Mouse (Mus musculus): ENCODE measurements at regions not wholly inside any gene's neighbourhood (a gene's known extent, or its start where the extent isn't known, plus 50 kb on each side); places are given as distances from the start of the nearest gene placed in this dataset.

DNA sequence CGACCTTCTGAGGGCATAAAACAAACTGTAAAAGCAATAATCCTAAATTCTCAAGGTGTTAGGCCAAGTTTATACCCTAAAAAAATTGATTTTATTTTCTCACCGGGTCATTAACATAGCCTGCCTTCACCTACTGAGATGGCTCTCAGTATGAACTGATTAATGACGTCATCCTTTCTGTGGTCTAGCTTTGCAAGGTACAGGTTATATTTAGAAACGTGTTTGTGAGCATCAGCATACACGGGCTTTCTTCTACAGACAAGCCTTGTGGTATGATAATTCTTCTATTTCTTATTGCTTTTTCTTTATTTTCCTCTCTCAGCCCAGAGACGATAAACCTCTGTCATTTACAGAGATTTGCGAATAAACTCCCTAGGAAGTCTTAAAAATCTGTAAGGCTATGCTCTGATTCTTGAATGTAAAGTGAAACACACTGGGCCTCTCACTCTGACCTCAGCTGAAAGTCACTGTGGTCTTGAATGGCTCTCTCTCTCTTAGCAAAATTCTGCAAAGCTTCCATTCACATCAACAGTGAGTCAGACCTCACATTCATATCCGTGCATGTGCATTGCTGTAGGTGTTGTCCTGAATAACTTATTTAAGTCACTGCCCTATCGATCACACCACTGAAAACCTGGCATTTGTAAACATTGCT lies 534.3 kb downstream of the Epha4 start:
- DNase-seq (ENCODE audit: extremely low spot score, low read depth, low spot score), result no peak

DNA sequence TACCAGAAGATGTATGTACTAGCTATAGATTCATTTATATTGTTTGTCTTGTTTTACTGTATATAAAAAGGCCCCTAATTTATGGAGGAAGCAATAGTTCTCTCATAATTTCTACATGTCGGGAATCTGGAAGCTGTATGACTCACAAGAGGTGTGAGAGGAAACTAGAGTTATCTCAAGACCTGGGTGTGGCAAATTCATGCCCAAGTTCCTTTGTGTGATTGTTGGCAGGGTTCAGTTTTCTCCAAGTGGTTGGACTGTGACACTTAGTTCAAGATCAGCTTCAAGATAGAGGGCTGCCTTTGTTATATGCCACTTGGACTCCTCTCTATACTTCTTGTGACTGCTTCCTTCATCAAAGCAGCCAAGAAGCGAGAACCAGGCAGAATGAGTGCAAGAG lies 521.1 kb downstream of the Epha4 start:
- DNase-seq (ENCODE audit: extremely low spot score, low read depth, low spot score), result no peak

DNA sequence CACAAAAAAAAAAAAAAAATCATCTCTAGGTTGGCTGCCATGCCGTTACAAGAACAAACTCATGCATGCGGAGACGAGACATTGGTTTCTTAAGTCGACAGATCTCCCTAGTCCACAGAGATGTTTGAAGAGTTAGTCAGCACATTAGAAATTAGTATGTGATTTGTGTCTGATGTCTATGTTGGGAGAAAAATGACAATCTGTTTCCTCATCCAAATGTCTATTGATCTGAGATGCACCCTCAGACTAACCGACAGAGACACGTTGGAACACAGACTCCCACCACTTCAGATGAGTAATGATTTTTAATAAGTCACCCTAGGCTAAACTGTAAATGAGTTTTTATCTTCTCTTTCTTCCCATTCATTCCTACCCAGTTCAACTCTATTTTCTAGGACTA lies 506.9 kb downstream of the Epha4 start:
- DNase-seq (ENCODE audit: extremely low spot score, low read depth, low spot score), result no peak

DNA sequence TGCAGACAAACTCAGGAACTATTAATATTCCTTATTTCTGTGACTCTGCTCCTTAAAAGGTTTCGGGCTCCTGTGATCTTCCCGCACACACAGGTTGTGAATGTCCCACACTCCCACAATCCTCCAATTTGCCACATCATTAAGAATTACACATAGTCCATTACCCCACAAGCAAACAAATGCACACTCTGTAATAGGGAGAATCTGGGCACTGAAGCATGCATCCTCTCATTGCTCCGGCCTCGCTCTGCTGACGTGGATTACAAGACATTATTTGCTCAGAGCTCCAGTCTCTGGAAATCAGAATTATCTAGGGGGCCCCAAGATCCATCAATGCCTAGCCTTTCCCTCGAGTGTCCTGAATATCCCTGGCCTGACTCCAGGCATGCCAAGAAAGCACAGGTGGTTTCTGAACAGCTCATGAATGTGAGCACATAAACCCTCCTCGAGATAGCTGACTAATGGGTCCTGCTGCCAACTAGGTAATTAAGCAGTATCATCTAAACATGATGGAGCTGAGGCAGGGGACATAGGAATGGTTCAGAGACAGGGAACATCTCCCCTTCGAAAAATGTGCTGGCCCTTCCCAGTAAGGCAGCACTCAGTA lies 504.2 kb downstream of the Epha4 start:
- no peak for DNase-seq (ENCODE audit: extremely low spot score, low read depth, low spot score)

DNA sequence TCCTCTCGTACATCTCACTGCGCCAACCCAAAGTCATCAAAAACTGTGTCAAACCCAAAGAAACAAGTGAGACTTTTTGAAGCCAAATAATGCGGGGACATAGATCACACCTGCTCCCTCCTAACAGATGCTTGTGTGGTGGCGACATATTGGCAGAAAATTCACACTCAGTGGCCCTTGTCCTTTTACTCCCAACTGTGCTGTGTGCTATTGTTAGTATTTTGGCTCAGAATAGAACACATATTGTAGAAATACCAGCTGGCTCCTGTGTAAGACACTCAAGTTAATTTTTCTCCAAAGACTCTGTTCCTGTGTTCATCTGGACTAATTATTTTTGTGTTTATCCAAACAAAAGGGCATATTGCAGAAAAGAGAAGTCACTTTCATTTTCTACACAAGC lies 487.2 kb downstream of the Epha4 start:
- DNase-seq (ENCODE audit: extremely low spot score, low read depth, low spot score), result no peak

DNA sequence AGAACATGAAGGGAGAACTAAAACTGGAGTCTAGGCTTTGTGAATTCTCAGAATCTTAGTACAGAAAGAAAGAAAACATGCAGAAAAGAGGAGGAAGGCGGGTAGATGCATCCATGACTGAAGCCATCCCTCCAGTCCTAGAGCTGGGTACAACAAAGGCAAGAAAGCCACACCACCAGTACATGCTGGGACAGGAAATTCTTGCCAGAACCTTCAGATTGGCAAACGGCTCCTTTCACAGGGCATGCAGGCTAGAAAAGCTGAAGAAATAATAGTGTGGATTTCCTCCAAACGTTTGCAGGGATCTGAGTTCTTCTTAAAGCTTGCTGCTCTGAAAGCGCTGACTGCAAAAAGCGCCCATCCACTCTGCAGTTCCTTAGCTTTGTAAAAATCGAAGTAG lies 486.7 kb downstream of the Epha4 start:
- DNase-seq (ENCODE audit: extremely low spot score, low read depth, low spot score), result no peak

DNA sequence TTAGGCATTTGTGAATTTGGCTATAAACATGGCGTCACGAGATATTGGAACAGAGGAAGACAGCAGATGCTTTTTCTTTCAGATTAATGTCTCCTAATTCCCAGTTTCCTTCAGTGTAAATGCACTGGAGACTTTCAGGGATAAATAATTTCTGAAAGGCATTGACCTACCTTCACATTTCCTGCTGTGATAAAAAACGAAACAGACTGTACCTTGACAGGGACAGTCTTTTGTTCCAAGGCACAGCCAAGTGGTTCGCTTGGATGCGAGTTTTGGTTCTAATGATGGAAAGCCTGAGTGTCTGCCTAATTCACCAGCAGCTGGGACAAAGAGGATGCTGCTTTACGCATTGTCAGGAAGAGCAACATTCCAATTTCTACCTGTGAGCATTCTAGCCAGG lies 485.8 kb downstream of the Epha4 start:
- DNase-seq (ENCODE audit: extremely low spot score, low read depth, low spot score), result no peak

DNA sequence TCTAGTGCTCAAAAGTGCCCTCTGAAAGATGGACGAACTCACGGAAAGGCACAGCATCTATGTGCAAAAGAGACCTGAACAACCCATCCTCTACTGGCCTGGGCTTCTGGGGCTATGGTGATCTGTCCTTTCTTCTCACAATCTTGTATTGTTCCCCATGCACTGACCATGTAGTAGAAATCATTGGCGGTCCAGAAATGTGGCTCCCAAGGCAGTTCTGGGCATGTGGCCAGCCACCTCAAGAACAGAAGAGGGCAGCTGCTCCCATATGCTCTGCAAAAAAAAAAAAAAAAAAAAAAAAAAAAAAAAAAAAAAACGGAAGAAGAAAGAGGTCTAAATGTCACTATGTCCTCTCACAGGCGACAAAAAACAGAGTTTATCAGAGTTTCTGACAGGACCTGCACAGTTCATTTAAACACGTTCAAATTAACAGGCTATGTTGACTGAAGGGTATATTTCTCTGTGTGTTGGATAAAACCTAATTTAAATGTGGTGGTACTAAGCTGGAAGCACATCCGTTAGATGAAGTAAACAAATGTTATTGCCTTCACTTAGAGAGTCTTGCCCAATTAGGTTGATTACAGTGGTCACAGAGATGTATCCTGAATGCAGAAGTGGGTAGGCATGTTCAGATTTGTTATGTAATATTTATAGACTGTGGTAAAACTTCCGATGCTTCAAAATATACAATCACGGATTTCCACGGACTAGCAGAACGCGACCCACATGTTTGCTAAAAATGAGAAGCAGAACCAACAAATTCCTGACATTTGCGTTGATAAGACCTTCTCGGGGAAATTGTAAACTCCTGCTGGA lies 470.9 kb downstream of the Epha4 start:
- no peak for DNase-seq (ENCODE audit: extremely low spot score, low read depth, low spot score)

DNA sequence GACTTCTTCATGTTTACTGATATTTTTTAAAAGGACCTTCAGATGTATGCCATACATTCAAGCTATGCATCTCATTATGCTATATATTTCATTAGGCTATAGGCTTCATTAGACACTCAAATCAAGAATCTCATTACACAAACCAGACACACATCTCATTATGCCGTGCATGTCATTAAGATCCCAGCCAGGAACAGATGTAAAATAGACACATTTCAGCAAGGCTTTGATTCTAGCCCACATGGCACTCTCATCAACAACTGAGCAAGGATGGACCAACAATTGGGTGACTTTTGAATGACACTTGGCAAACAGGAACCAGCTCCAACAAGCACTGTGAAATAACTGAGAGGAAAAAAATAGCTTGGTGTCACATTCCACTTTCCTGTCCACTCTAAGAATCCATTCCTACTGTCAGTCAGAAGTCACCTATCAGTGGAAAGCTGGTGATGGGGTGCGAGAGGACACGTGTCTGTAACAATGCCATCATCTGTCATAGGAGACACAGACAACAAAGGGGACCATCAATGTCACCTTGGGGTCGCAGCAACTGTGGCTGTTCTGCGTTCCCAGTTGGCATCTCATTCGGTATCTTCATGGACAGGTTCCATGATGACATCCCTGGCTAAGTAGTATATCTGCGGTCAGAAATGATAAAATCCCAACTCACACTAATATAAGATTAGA lies 466.0 kb downstream of the Epha4 start:
- DNase-seq (ENCODE audit: extremely low spot score, low read depth, low spot score), result no peak

DNA sequence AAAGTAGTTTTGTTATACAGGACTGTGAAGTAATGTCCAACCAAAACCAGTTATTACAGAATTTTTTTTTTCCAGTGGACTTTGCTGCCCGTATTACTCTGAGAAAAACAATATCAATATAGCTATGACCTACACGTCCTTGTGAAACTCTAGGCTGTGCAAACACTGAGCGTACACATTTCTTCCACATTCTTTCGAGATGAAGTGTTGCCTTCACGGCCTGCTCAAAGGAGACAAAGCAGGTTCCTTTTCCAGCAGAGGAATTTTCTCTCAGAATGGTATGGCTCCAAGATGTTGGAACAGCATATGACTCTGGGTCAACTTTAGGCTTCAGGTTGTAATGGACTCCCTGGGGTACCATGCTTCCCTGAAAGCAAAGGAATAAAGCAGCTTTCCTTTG lies 463.6 kb downstream of the Epha4 start:
- no peak for DNase-seq (ENCODE audit: extremely low spot score, low read depth, low spot score)

DNA sequence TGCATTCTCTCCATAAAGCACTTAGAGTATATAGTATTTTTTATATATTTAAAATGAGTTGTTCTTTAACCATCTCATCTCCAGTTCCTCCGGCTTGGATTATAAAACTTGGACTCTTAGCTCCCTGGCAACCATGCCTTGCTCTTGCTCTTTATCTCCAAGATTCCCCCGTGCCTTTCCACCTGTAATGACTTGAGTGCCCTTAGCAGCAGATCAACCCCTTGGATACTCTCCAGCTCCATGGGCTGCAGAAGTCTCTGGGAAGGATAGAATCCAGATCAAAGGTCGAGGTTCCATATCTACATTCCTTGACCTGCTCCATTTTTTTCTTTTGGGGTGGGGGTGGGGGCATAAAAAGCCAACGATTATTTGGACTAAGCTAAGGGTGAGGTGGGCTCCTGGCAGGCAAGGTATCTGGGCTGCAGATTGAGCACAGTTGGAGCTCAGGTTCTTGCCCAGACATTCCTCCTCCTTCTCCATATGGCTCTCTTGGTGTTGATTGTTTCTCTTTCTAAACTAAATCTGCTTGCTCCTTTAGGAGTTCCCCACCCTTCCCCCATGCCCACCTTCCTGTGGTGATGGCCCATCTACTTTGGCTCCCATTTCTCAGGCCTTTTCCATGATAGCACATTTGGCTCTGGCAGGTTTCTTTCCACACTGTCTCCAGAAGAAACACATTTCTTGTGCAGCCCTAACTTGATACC lies 460.9 kb downstream of the Epha4 start:
- DNase-seq (ENCODE audit: extremely low spot score, low read depth, low spot score), result no peak

DNA sequence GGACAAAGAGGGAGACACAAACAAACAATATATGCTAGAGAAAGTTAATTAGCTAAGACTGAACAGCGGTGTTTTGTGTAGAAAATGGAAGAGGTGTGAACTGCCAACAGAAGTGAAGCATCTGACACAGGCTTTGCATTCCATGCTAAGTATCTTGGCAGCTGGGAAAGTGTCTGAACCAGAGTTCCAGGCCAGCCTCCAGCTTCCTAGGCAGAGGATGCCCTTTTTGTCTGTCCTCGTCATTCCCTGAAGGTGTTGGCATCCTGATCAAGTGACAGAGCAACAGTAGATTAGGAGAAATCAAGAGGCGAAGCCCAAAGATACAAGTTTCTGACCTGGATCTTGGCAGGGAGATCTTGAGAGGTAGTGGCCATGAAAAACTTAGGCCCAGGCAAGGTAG lies 452.4 kb downstream of the Epha4 start:
- no peak for DNase-seq (ENCODE audit: extremely low spot score, low read depth, low spot score)

DNA sequence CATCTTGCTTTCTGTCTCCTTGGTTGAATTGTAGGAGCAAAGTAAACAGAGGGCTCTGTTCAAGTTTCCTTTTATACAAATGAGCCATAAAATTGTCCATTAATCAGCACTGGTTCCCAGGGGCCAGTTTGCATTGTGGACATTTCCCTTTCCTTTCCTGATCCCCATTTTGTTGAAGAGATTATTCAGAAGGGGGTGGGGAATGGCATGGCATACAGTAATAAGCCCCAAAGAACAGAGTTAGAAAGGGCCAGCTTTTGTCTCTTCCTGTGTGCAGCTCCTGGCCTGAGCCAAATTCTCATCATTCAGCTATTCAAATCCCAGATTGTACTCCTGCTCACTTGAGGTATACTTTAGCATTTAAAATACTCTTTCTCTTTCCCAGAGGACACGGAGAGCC lies 441.8 kb downstream of the Epha4 start:
- no peak for DNase-seq (ENCODE audit: extremely low spot score, low read depth, low spot score)

DNA sequence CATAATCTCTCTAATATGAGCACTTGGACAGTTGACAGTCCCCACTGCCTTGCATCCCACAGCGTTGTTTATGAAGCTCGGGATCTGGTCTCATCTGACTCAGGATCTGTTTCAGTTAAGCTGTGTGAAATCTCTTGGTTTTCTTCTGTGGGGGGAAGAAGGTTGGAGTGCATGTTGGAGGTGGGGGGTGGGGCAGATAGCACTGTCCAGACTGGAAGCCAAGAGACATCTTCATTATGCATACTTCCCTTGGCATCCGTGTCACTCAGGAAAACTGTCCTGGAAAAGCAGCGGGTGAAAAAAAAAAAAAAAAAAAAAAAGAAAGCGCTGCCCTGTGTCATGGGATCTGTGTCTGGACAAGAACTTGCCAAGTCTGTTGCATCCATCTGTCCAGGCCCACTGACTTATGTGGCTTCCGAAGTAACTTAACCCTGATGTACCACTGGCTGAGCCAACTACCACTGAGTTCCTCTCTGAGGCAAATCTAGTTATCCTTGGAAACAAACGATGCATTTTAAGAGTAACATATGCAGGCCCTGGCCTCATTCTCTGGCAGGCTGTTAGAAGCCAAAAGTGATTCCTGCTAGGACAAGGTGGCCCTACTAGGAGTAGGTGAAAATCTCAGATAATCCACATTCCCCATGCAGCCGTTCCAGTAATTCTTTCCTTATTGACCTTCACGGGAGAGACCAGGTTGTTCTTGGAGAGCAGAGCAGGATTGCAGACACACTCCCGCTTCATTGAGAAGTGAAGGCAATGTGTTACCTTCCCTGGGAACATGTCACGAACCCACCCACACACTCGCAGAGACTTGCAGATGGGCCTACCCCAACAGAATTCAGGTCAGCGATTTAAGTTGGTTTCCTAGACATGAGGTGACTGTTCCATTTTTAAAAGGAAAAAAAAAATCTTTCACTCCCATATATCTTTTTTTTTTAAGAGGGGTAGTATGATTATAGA lies 439.7 kb downstream of the Epha4 start:
- no peak for DNase-seq (ENCODE audit: extremely low spot score, low read depth, low spot score)

DNA sequence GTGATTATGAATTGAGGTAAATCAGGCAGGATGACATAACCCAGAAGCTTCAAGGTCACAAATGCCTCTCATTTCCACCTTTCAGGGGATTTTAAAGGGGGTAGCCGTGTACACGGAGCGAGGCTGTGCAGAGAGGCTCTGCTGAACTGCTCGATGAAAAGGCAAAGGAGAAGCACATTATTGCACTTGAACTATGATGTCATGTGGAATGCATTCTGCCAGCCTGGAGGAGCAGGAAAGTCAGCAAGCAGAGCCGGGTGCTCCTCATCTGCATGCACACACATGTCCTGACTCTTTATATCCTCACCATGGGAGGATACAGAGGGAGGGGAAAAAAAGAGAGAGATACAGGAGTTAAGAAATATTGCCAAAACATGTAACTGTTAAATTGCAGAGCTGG lies 434.1 kb downstream of the Epha4 start:
- no peak for DNase-seq (ENCODE audit: extremely low spot score, low read depth, low spot score)

DNA sequence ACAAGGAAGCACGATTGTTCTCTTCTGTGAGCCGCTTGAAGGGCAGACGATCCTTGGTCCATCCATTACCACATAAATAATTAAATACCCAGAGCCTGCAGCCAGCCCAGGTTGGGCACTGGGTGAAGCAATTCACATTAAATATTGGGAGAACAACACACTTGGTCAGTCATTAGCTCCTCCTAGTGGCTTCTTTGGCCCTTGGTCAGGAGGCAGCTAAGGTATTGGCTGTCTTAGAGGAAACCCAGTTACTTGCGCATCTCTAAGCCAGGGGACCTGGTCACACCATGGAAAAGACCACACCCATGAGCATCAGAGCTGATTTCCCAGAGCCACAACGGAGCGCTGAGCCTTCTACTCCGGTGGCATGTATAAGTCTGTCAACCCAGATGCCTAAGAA lies 433.2 kb downstream of the Epha4 start:
- DNase-seq (ENCODE audit: extremely low spot score, low read depth, low spot score), result no peak

DNA sequence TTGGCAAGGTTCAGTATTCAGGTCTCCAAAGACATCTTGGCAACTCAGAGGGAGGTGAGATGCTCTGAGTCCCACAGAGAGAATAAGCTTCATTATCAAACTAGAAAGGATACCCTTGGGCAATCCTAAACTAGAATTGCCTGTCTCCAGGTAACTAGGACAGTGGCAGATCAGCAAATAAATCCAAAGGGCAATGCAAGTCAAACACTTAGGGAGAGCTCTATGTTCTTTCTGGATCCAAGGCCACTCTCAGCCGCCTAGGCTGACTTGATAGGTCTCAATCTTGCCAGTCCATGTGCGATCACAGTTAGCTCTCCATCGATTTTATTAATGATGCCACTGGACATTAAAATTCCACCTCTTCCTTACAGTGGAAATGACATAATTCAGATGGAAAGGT lies 432.5 kb downstream of the Epha4 start:
- no peak for DNase-seq (ENCODE audit: extremely low spot score, low read depth, low spot score)

DNA sequence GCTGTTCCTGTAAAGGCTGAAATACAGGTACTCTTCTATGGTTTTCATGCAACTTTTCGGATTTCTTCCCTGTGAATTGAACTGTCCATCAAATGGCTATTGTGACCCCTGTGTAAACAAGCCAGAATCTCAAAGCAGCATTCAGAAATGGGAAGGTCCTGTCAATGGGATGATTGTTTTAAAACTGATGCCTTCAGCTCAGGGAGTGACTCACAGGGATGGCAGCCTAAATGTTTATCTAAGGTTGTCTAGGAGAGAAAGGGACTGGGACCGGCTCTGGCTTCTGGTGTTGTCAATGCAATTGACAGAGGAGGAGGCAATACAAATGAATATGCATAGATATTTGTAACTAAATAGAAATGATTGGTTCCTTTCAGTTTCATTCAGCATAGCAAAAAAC lies 421.3 kb downstream of the Epha4 start:
- no peak for DNase-seq (ENCODE audit: extremely low spot score, low read depth, low spot score)

DNA sequence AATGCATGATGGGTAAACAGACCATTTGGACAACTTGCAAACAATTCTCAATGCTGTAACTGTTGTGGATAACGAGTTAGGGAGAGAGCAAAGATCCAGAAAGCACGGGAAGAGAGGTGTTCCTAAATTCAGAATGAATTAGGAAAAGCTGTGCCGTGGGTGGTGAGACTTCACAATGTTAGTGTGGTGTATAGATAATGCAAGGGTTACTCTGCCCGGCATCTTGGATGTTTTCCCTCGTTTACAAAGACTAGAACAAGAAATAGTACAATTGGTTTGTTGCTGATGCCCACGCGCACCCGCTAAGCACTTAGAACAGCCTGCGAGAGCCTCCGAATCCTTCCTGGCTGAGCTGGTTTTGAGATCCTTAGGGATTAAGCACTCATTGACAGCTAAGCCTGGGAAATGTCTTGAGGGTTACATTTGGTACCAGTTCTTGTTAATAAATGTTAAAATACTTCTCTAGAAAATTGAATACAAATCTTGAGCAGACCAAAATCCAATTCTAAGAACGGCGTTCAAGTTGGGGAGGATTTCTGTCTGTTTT lies 413.1 kb downstream of the Epha4 start:
- DNase-seq (ENCODE audit: extremely low spot score, low read depth, low spot score), result no peak
